Mouse (Mus musculus): ENCODE measurements at regions not wholly inside any gene's neighbourhood (a gene's known extent, or its start where the extent isn't known, plus 50 kb on each side); places are given as distances from the start of the nearest gene placed in this dataset.

DNA sequence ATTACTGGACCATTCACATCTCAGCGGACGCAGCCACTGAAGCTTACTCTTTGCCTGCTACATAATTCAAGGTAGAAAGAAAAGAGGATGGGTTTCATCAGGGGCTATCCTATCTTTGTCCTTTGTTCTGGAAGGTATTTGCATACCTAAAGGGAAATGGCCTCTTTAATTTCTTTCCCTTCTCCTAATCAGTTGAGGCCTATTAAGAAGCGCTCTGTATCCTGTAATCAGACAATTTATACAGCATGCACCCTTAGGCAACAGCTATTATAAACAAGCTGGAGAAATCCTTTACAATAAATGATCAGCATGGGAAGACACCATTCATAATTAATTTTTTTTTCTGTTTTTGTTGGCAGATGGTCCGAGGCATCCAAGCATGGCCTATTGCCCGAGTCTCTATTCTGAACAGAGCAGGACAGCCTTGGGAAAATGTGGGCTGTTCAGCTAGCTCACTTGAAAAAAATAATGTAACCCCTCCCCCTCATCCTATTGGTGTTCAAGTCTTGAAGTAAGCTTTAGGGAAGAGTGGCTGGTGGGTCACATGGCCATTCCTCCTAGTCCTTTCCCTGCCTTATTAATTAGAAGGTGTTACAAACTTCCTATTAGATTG, 158.6 kb upstream of the Sall1 start:
- no peak overlapping the region for H3K27ac ChIP-seq (ENCODE audit: insufficient read depth, low read depth, low read length)
- 77% methylated on average over 5 of the region's 5 CpGs for WGBS
- no peak for DNase-seq

DNA sequence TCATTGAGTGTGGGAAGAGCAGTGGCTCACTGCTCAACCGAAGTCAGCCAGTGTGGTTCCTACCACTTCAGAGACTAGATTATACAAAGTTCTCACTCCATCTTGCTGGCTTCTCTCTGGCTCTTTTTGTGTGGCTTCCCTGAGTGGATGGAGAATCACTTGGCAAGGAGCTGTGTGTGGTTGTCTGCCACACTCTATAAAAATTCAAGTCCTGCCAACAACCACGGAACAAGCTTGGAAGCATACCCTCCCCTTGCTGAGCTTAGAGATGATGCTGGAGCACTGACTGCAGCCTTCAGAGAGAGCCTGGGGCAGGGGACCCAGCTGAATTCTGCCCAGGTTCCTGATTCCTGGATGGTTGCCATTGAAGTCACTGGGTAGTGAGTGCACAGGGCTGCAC, 156.3 kb upstream of the Sall1 start:
- 67% methylated on average over 2 of the region's 2 CpGs for WGBS
- no peaks in the 10 kb centered on the region for H3K36me3 ChIP-seq (ENCODE audit: control insufficient read depth, insufficient read depth, low read length)
- no peak overlapping the region for H3K27ac ChIP-seq (ENCODE audit: insufficient read depth, low read depth, low read length)
- TF ChIP-seq POLR2A (IDR thresholded peaks at IDR 0.05; ENCODE audit: low read depth, low read length) (no peak), CTCF (conservative IDR thresholded peaks at IDR 0.05; ENCODE audit: insufficient read depth, insufficient read length, low read depth, low read length) (no peak)
- H3K4me1 ChIP-seq (ENCODE audit: control insufficient read depth, insufficient read depth, low read length) = no peaks in the 10 kb centered on the region
- H3K27me3 ChIP-seq (replicated peaks; ENCODE audit: control insufficient read depth, insufficient read depth, low read length) = no peaks in the 10 kb centered on the region
- no peak for DNase-seq
- H3K4me3 ChIP-seq (ENCODE audit: insufficient read depth, low read depth, low read length) = no peak overlapping the region

More for the DNA sequence above, 158.6 kb upstream of the Sall1 start:
- no peaks in the 10 kb centered on the region; the same call in 1 of the 2 replicates for H3K27me3 ChIP-seq (replicated peaks; ENCODE audit: control insufficient read depth, insufficient read depth, low read length)
- no peak overlapping the region for H3K4me3 ChIP-seq (ENCODE audit: insufficient read depth, low read depth, low read length)
- H3K4me1 ChIP-seq (ENCODE audit: control insufficient read depth, insufficient read depth, low read length) = no peaks in the 10 kb centered on the region
- TF ChIP-seq CTCF (conservative IDR thresholded peaks at IDR 0.05; ENCODE audit: insufficient read depth, insufficient read length, low read depth, low read length) (no peak), POLR2A (IDR thresholded peaks at IDR 0.05; ENCODE audit: low read depth, low read length) (no peak)
- no peaks in the 10 kb centered on the region for H3K36me3 ChIP-seq (ENCODE audit: control insufficient read depth, insufficient read depth, low read length)

GRCm38 (mm10) chr8:89185314-89185713, 141.4 kb upstream of the Sall1 start:
- H3K36me3 ChIP-seq (ENCODE audit: control insufficient read depth, insufficient read depth, low read length) = no peaks in the 10 kb centered on the region
- DNase-seq = no peak
- H3K27ac ChIP-seq (ENCODE audit: insufficient read depth, low read depth, low read length) = no peak overlapping the region
- H3K4me1 ChIP-seq (ENCODE audit: control insufficient read depth, insufficient read depth, low read length) = no peaks in the 10 kb centered on the region
- H3K27me3 ChIP-seq (replicated peaks; ENCODE audit: control insufficient read depth, insufficient read depth, low read length) = no peaks in the 10 kb centered on the region; the same call in 1 of the 2 replicates
- TF ChIP-seq POLR2A (IDR thresholded peaks at IDR 0.05; ENCODE audit: low read depth, low read length) = no peak
- TF ChIP-seq CTCF (conservative IDR thresholded peaks at IDR 0.05; ENCODE audit: insufficient read depth, insufficient read length, low read depth, low read length) = no peak
- 35% methylated on average over 17 of the region's 17 CpGs for WGBS
- H3K4me3 ChIP-seq (ENCODE audit: insufficient read depth, low read depth, low read length) = no peak overlapping the region

GRCm38 (mm10) chr8:89175631-89176030, 131.7 kb upstream of the Sall1 start:
- Histone ChIP-seq H3K27me3 (replicated peaks; ENCODE audit: control insufficient read depth, insufficient read depth, low read length) (no peaks in the 10 kb centered on the region), H3K4me1 (ENCODE audit: control insufficient read depth, insufficient read depth, low read length) (no peaks in the 10 kb centered on the region), H3K36me3 (ENCODE audit: control insufficient read depth, insufficient read depth, low read length) (no peaks in the 10 kb centered on the region), H3K27ac (ENCODE audit: insufficient read depth, low read depth, low read length) (no peak overlapping the region), H3K4me3 (ENCODE audit: insufficient read depth, low read depth, low read length) (no peak overlapping the region)
- 89% methylated on average over 7 of the region's 7 CpGs for WGBS
- TF ChIP-seq CTCF (conservative IDR thresholded peaks at IDR 0.05; ENCODE audit: insufficient read depth, insufficient read length, low read depth, low read length) (no peak), POLR2A (IDR thresholded peaks at IDR 0.05; ENCODE audit: low read depth, low read length) (no peak)
- DNase-seq = no peak

- H3K4me3 ChIP-seq (ENCODE audit: insufficient read depth, low read depth, low read length) = no peak overlapping the region
- WGBS = 82% methylated on average over 5 of the region's 5 CpGs
- TF ChIP-seq CTCF (conservative IDR thresholded peaks at IDR 0.05; ENCODE audit: insufficient read depth, insufficient read length, low read depth, low read length) (no peak), POLR2A (IDR thresholded peaks at IDR 0.05; ENCODE audit: low read depth, low read length) (no peak)
- DNase-seq = no peak
- no peaks in the 10 kb centered on the region for H3K27me3 ChIP-seq (replicated peaks; ENCODE audit: control insufficient read depth, insufficient read depth, low read length)
- H3K4me1 ChIP-seq (ENCODE audit: control insufficient read depth, insufficient read depth, low read length) = no peaks in the 10 kb centered on the region
- no peak overlapping the region for H3K27ac ChIP-seq (ENCODE audit: insufficient read depth, low read depth, low read length)
- H3K36me3 ChIP-seq (ENCODE audit: control insufficient read depth, insufficient read depth, low read length) = no peaks in the 10 kb centered on the region
These were observed 127.6 kb upstream of the Sall1 start for GRCm38 (mm10) chr8:89171561-89171960.

- H3K4me1 ChIP-seq (ENCODE audit: control insufficient read depth, insufficient read depth, low read length) = no peaks in the 10 kb centered on the region
- WGBS = 53% methylated on average over 7 of the region's 7 CpGs
- DNase-seq = no peak
- H3K4me3 ChIP-seq (ENCODE audit: insufficient read depth, low read depth, low read length) = no peak overlapping the region
- no peak for TF ChIP-seq CTCF (conservative IDR thresholded peaks at IDR 0.05; ENCODE audit: insufficient read depth, insufficient read length, low read depth, low read length)
- no peak for TF ChIP-seq POLR2A (IDR thresholded peaks at IDR 0.05; ENCODE audit: low read depth, low read length)
- no peak overlapping the region for H3K27ac ChIP-seq (ENCODE audit: insufficient read depth, low read depth, low read length)
- no peaks in the 10 kb centered on the region for H3K27me3 ChIP-seq (replicated peaks; ENCODE audit: control insufficient read depth, insufficient read depth, low read length)
- no peaks in the 10 kb centered on the region for H3K36me3 ChIP-seq (ENCODE audit: control insufficient read depth, insufficient read depth, low read length)
These were observed 125.5 kb upstream of the Sall1 start for GRCm38 (mm10) chr8:89169484-89169883.

GRCm38 (mm10) chr8:89167026-89167425, 123.1 kb upstream of the Sall1 start:
- 76% methylated on average over 4 of the region's 4 CpGs for WGBS
- H3K4me1 ChIP-seq (ENCODE audit: control insufficient read depth, insufficient read depth, low read length) = no peaks in the 10 kb centered on the region
- no peak overlapping the region for H3K4me3 ChIP-seq (ENCODE audit: insufficient read depth, low read depth, low read length)
- H3K27me3 ChIP-seq (replicated peaks; ENCODE audit: control insufficient read depth, insufficient read depth, low read length) = no peaks in the 10 kb centered on the region
- no peaks in the 10 kb centered on the region for H3K36me3 ChIP-seq (ENCODE audit: control insufficient read depth, insufficient read depth, low read length)
- no peak for DNase-seq
- no peak overlapping the region for H3K27ac ChIP-seq (ENCODE audit: insufficient read depth, low read depth, low read length)
- TF ChIP-seq CTCF (conservative IDR thresholded peaks at IDR 0.05; ENCODE audit: insufficient read depth, insufficient read length, low read depth, low read length) = no peak
- TF ChIP-seq POLR2A (IDR thresholded peaks at IDR 0.05; ENCODE audit: low read depth, low read length) = no peak

Data from kidney, adult 2 months (tissue).